ENCODE assay signal across 8 mouse cellular contexts in genomic region chr13:112188313-112188712, GRCm38 (mm10).
DNase-seq lines count a peak whose midpoint lies in the region; ATAC-seq lines count a peak whose summit lies in the region.

No protein-coding gene starts in this region.

- no peak overlapping the region for H3K9ac ChIP-seq in embryonic facial prominence, embryonic 14.5 days (ENCODE audit: low read depth, low read length)
- no peak overlapping the region for H3K9ac ChIP-seq in hindbrain, embryonic 13.5 days

- H3K27me3 ChIP-seq in embryonic facial prominence, embryonic 14.5 days (replicated peaks; ENCODE audit: control insufficient read depth, insufficient read depth, low read length) = no peaks in the 10 kb centered on the region
- H3K27me3 ChIP-seq in embryonic facial prominence, embryonic 10.5 days (replicated peaks; ENCODE audit: low read depth, poor library complexity, severe bottlenecking) = no peaks in the 10 kb centered on the region
- H3K27me3 ChIP-seq in hindbrain, embryonic 13.5 days = 0 out of 2 replicates have a peak, but pooled peaks cover 3% of the 10 kb centered on the region

- 46% methylated on average over 7 of the region's 7 CpGs for WGBS in embryonic facial prominence, embryonic 14.5 days
- WGBS in embryonic facial prominence, embryonic 10.5 days = 83% methylated on average over 7 of the region's 7 CpGs
- 78% methylated on average over 7 of the region's 7 CpGs for WGBS in hindbrain, embryonic 13.5 days

- H3K27ac ChIP-seq in embryonic facial prominence, embryonic 14.5 days (replicated peaks; ENCODE audit: low read depth, low read length) = no peak overlapping the region; the same call in 1 of the 2 replicates
- no peak overlapping the region for H3K27ac ChIP-seq in embryonic facial prominence, embryonic 10.5 days (replicated peaks)
- H3K27ac ChIP-seq in hindbrain, embryonic 13.5 days = no peak overlapping the region

- no peak for ATAC-seq in embryonic facial prominence, embryonic 14.5 days (ENCODE audit: low read depth)
- no peak for ATAC-seq in hindbrain, embryonic 13.5 days (ENCODE audit: low FRiP score)

- DNase-seq in embryonic facial prominence, embryonic 14.5 days (ENCODE audit: low spot score) = peak; percentile 51
- no peak for DNase-seq in embryonic facial prominence, embryonic 10.5 days (ENCODE audit: low spot score)
- DNase-seq in cerebellum, postnatal 10 days = peak; percentile 79 to 88
- peak; percentile 21 for DNase-seq in heart, postnatal 25 days (ENCODE audit: low spot score)
- DNase-seq in lung, postnatal 14 days = peak; percentile 48
- no peak for DNase-seq in left cerebral cortex, postnatal 25 days (ENCODE audit: low spot score in 2 of 2)
- DNase-seq in right cerebral cortex, adult 2 months (ENCODE audit: low spot score in 2 of 2) = no peak

- intact Hi-C loops in heart, postnatal 25 days (cut with DNase I) = no loop called here
- intact Hi-C loops in left cerebral cortex, postnatal 25 days (cut with DNase I) = no loop called here

- H3K36me3 ChIP-seq in embryonic facial prominence, embryonic 14.5 days (ENCODE audit: control insufficient read depth, insufficient read depth, low read length) = no peaks in the 10 kb centered on the region
- no peaks in the 10 kb centered on the region for H3K36me3 ChIP-seq in embryonic facial prominence, embryonic 10.5 days (replicated peaks)
- H3K36me3 ChIP-seq in hindbrain, embryonic 13.5 days = no peaks in the 10 kb centered on the region

- no peak overlapping the region for H3K4me3 ChIP-seq in embryonic facial prominence, embryonic 14.5 days (ENCODE audit: low read depth, low read length)
- no peak overlapping the region for H3K4me3 ChIP-seq in embryonic facial prominence, embryonic 10.5 days
- no peak overlapping the region for H3K4me3 ChIP-seq in hindbrain, embryonic 13.5 days

- no peaks in the 10 kb centered on the region for H3K9me3 ChIP-seq in embryonic facial prominence, embryonic 14.5 days (ENCODE audit: control insufficient read depth, low read length)
- no peaks in the 10 kb centered on the region for H3K9me3 ChIP-seq in embryonic facial prominence, embryonic 10.5 days
- H3K9me3 ChIP-seq in hindbrain, embryonic 13.5 days = no peaks in the 10 kb centered on the region

- H3K4me1 ChIP-seq in embryonic facial prominence, embryonic 14.5 days (ENCODE audit: control insufficient read depth, insufficient read depth, low read length) = peaks cover 17% of the 10 kb centered on the region
- H3K4me1 ChIP-seq in embryonic facial prominence, embryonic 10.5 days = peaks cover 49% of the 10 kb centered on the region
- H3K4me1 ChIP-seq in hindbrain, embryonic 13.5 days (replicated peaks) = peaks cover 15% of the 10 kb centered on the region

- no peak overlapping the region for H3K4me2 ChIP-seq in embryonic facial prominence, embryonic 14.5 days (ENCODE audit: low read depth, low read length)
- no peak overlapping the region for H3K4me2 ChIP-seq in hindbrain, embryonic 13.5 days

Comparison
In these comparisons a context has a peak if more than half of its experiments do, and no peak if none do; other contexts are left out.
1. DNase-seq: peak in embryonic facial prominence, embryonic 14.5 days (single experiment), cerebellum, postnatal 10 days (2 of 2), heart, postnatal 25 days (single experiment) and lung, postnatal 14 days (single experiment); none in embryonic facial prominence, embryonic 10.5 days (single experiment), left cerebral cortex, postnatal 25 days (0 of 2) and right cerebral cortex, adult 2 months (0 of 2).